Mouse (Mus musculus): Measurements from ENCODE around the gene Slc5a4a. TPM values are rescaled to one million over a fixed set of nuclear protein-coding genes. Genes with fewer than 3 reads are reported as not detected.

The Slc5a4a gene
- total RNA-seq (2021), result not detected

GRCm38 (mm10) chr10:76147278-76147677 lies at the start of gene Slc5a4a:
Slc5a4a (plus strand) TSS chr10:76147451.
- intact Hi-C loops (cut with DNase I), result no loop called here
- no peak for DNase-seq (ENCODE audit: low spot score)

GRCm38 (mm10) chr10:76110861-76111260 lies 36.4 kb upstream of the Slc5a4a start, which contains the start of gene Slc5a4b:
Slc5a4b (minus strand) TSS chr10:76110961.
- DNase-seq (ENCODE audit: low spot score), result no peak
- intact Hi-C loops (cut with DNase I), result no loop called here

GRCm38 (mm10) chr10:76117966-76118365 lies 29.3 kb upstream of the Slc5a4a start:
- DNase-seq (ENCODE audit: low spot score), result no peak
- intact Hi-C loops (cut with DNase I), result no loop called here

- intact Hi-C loops (cut with DNase I), result no loop called here
- no peak for DNase-seq (ENCODE audit: low spot score)
Observed at GRCm38 (mm10) chr10:76118741-76119140, 28.5 kb upstream of the Slc5a4a start.

- DNase-seq (ENCODE audit: low spot score), result no peak
- intact Hi-C loops (cut with DNase I), result no loop called here
Observed at GRCm38 (mm10) chr10:76120124-76120711, 27.0 kb upstream of the Slc5a4a start.

GRCm38 (mm10) chr10:76121495-76121894 lies 25.8 kb upstream of the Slc5a4a start:
- no peak for DNase-seq (ENCODE audit: low spot score)
- intact Hi-C loops (cut with DNase I), result no loop called here

GRCm38 (mm10) chr10:76132506-76132905 lies 14.7 kb upstream of the Slc5a4a start:
- intact Hi-C loops (cut with DNase I), result no loop called here
- DNase-seq (ENCODE audit: low spot score), result no peak

GRCm38 (mm10) chr10:76136318-76136717 lies 10.9 kb upstream of the Slc5a4a start:
- intact Hi-C loops (cut with DNase I), result no loop called here

GRCm38 (mm10) chr10:76146846-76147245 lies 405 bp upstream of the Slc5a4a start:
- intact Hi-C loops (cut with DNase I), result no loop called here

More at GRCm38 (mm10) chr10:76136318-76136717, 10.9 kb upstream of the Slc5a4a start:
- no peak for DNase-seq (ENCODE audit: low spot score)

GRCm38 (mm10) chr10:76155911-76156310 lies 8.7 kb downstream of the Slc5a4a start:
- no peak for DNase-seq (ENCODE audit: low spot score)

More at GRCm38 (mm10) chr10:76146846-76147245, 405 bp upstream of the Slc5a4a start:
- no peak for DNase-seq (ENCODE audit: low spot score)

GRCm38 (mm10) chr10:76157528-76157927 lies 10.3 kb downstream of the Slc5a4a start:
- DNase-seq (ENCODE audit: low spot score), result no peak
- intact Hi-C loops (cut with DNase I), result no loop called here

More at GRCm38 (mm10) chr10:76155911-76156310, 8.7 kb downstream of the Slc5a4a start:
- intact Hi-C loops (cut with DNase I), result no loop called here

- intact Hi-C loops (cut with DNase I), result no loop called here
- no peak for DNase-seq (ENCODE audit: low spot score)
Observed at GRCm38 (mm10) chr10:76158009-76158408, 10.8 kb downstream of the Slc5a4a start.

- intact Hi-C loops (cut with DNase I), result no loop called here
Observed at GRCm38 (mm10) chr10:76174899-76175298, 27.6 kb downstream of the Slc5a4a start.

GRCm38 (mm10) chr10:76185216-76185615 lies 38.0 kb downstream of the Slc5a4a start:
- intact Hi-C loops (cut with DNase I), result no loop called here
- no peak for DNase-seq (ENCODE audit: low spot score)

More at GRCm38 (mm10) chr10:76174899-76175298, 27.6 kb downstream of the Slc5a4a start:
- DNase-seq (ENCODE audit: low spot score), result no peak

GRCm38 (mm10) chr10:76188010-76188409 lies 40.8 kb downstream of the Slc5a4a start:
- intact Hi-C loops (cut with DNase I), result no loop called here
- DNase-seq (ENCODE audit: low spot score), result no peak

- DNase-seq (ENCODE audit: low spot score), result no peak
- intact Hi-C loops (cut with DNase I), result no loop called here
Observed at GRCm38 (mm10) chr10:76201416-76201815, 54.2 kb downstream of the Slc5a4a start.

GRCm38 (mm10) chr10:76201978-76202377 lies 54.7 kb downstream of the Slc5a4a start:
- intact Hi-C loops (cut with DNase I), result no loop called here
- DNase-seq (ENCODE audit: low spot score), result no peak

GRCm38 (mm10) chr10:76203798-76204283 lies 56.6 kb downstream of the Slc5a4a start:
- DNase-seq (ENCODE audit: low spot score), result no peak
- intact Hi-C loops (cut with DNase I), result no loop called here

GRCm38 (mm10) chr10:76207262-76207796 lies 60.1 kb downstream of the Slc5a4a start:
- intact Hi-C loops (cut with DNase I), result no loop called here
- DNase-seq (ENCODE audit: low spot score), result no peak

- intact Hi-C loops (cut with DNase I), result no loop called here
- DNase-seq (ENCODE audit: low spot score), result no peak
Observed at GRCm38 (mm10) chr10:76209241-76209640, 62.0 kb downstream of the Slc5a4a start.

GRCm38 (mm10) chr10:76210806-76211205 lies 63.6 kb downstream of the Slc5a4a start:
- intact Hi-C loops (cut with DNase I), result no loop called here
- DNase-seq (ENCODE audit: low spot score), result no peak

- DNase-seq (ENCODE audit: low spot score), result no peak
Observed at GRCm38 (mm10) chr10:76212121-76212520, 64.9 kb downstream of the Slc5a4a start.

More at GRCm38 (mm10) chr10:76212121-76212520, 64.9 kb downstream of the Slc5a4a start:
- intact Hi-C loops (cut with DNase I), result no loop called here

Measured in heart, postnatal 25 days (tissue).